Mouse (Mus musculus) hindbrain, embryonic 11.5 days (tissue): Measurements from ENCODE around the gene Cdk13. TPM values are rescaled to one million over a fixed set of nuclear protein-coding genes. Genes with fewer than 3 reads are reported as not detected.

Source experiments
- ATAC-seq: fragments of 200-750 bp; cut with Nextera tagmentation; 2 replicates; pipeline ENCODE4 v1.8.0; 2017; ENCODE audit warnings: mild to moderate bottlenecking, moderate TSS enrichment, moderate library complexity; ENCODE audit not compliant: low FRiP score
- DNase-seq: peaks from one replicate; pipeline ENCODE4 v3.0.0-alpha.2; 2015; ENCODE audit warnings: low spot score
- H3K27ac ChIP-seq: fragments of 300-500 bp; sonication (generic); 2 replicates; pipeline ENCODE4 v1.5.1; 2014; ENCODE audit warnings: mild to moderate bottlenecking, low read depth, low read length
- H3K27me3 ChIP-seq: fragments of 300-500 bp; sonication (generic); 2 replicates; pipeline ENCODE4 v1.6.1; 2014; ENCODE audit warnings: mild to moderate bottlenecking, low read length, moderate library complexity, mixed read lengths; ENCODE audit not compliant: control insufficient read depth, insufficient read depth
- H3K36me3 ChIP-seq: fragments of 300-500 bp; sonication (generic); 2 replicates; pipeline ENCODE4 v1.6.1; 2014; ENCODE audit warnings: mild to moderate bottlenecking, low read length, moderate library complexity, mixed read lengths; ENCODE audit not compliant: control insufficient read depth, insufficient read depth
- H3K4me1 ChIP-seq: fragments of 300-500 bp; sonication (generic); replicated peaks from 2 replicates; pipeline ENCODE4 v1.6.1; 2014; ENCODE audit warnings: low read length, mixed read lengths; ENCODE audit not compliant: control insufficient read depth, insufficient read depth
- H3K4me2 ChIP-seq: fragments of 300-500 bp; sonication (generic); replicated peaks from 2 replicates; pipeline ENCODE4 v1.6.1; 2014; ENCODE audit warnings: mild to moderate bottlenecking, low read depth, low read length
- H3K4me3 ChIP-seq: fragments of 300-500 bp; sonication (generic); 2 replicates; pipeline ENCODE4 v1.5.1; 2014; ENCODE audit warnings: low read depth, low read length
- H3K9ac ChIP-seq: fragments of 300-500 bp; sonication (generic); 2 replicates; pipeline ENCODE4 v1.6.1; 2014; ENCODE audit warnings: low read depth, low read length
- H3K9me3 ChIP-seq: fragments of 300-500 bp; sonication (generic); 2 replicates; pipeline ENCODE4 v1.6.1; 2016; ENCODE audit warnings: low read length; ENCODE audit not compliant: control insufficient read depth
- WGBS: fragments of 180-500 bp; shearing (Covaris S2); extraction: QIAGEN DNeasy Blood & Tissue Kit; methylation state at CpG from one replicate; pipeline ENCODE4 v1.1.7; 2014; 5-methylcytosine and 5-hydroxymethylcytosine counted together
- microRNA counts: library from miRNA; unstranded; fragments of <30 nt; microRNA quantifications from one replicate; lab custom pipeline; 2015
- polyA plus RNA-seq: library from polyadenylated mRNA; unstranded; fragments of >200 nt; fragmentation: Nextera tagmentation; extraction: Ambion mirVana; gene quantifications from 2 replicates; pipeline ENCODE4 v1.2.1, GENCODE M21; 2014

Cdk13 gene
- polyA plus RNA-seq, 1 experiment from 2014 or later = 27.5 TPM

DNA sequence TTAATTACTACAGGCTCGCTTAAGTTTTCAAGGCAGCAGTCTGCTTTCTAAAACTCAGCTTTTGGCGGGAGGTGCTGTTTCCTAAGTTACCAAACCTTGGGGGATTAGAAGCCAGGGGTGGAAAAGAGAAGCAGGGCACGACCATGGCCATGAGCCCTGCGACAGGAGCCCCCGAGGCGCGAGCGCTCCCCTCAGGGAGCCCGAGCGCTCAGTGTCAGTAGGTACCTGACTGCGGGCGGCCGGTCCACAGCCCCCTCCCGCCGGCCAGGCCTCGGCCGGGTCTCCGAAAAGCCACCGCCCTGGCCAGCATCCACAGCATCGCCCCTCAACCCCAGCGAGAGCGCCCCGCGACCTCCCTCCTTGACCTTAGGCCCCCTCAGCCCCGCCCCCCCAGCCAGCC, 110.5 kb downstream of the Cdk13 start:
- under 1% methylated on average over 18 of the region's 25 CpGs for WGBS
- Histone ChIP-seq H3K4me1 (no peaks in the 10 kb centered on the region), H3K27ac (peak overlapping the region; percentile 47; the same call in 1 of the 2 replicates)

GRCm38 (mm10) chr13:17693816-17694215, 111.1 kb downstream of the Cdk13 start:
- Histone ChIP-seq H3K9me3 (no peaks in the 10 kb centered on the region), H3K27ac (no peak overlapping the region), H3K4me1 (no peaks in the 10 kb centered on the region), H3K4me3 (no peak overlapping the region), H3K27me3 (no peaks in the 10 kb centered on the region), H3K9ac (no peak overlapping the region), H3K4me2 (no peak overlapping the region), H3K36me3 (no peaks in the 10 kb centered on the region)
- WGBS = 70% methylated on average over 5 of the region's 5 CpGs
- peak; percentile 4 for DNase-seq
- ATAC-seq = no peak

More for the DNA sequence above, 110.5 kb downstream of the Cdk13 start:
- Histone ChIP-seq H3K4me3 (peak overlapping the region; percentile 79), H3K9me3 (no peaks in the 10 kb centered on the region), H3K9ac (peak overlapping the region; percentile 65), H3K4me2 (peak overlapping the region; percentile 52), H3K36me3 (no peaks in the 10 kb centered on the region), H3K27me3 (no peaks in the 10 kb centered on the region)
- DNase-seq (no peak), ATAC-seq (peak; percentile 90)

- Histone ChIP-seq H3K4me3 (no peak overlapping the region), H3K4me1 (no peaks in the 10 kb centered on the region), H3K9ac (no peak overlapping the region), H3K36me3 (no peaks in the 10 kb centered on the region), H3K4me2 (no peak overlapping the region), H3K9me3 (no peaks in the 10 kb centered on the region), H3K27ac (no peak overlapping the region), H3K27me3 (no peaks in the 10 kb centered on the region)
- DNase-seq = no peak
- ATAC-seq = no peak
- WGBS = 71% methylated on average over 1 of the region's 1 CpGs
Observed at GRCm38 (mm10) chr13:17691436-17691835, 113.5 kb downstream of the Cdk13 start.

DNA sequence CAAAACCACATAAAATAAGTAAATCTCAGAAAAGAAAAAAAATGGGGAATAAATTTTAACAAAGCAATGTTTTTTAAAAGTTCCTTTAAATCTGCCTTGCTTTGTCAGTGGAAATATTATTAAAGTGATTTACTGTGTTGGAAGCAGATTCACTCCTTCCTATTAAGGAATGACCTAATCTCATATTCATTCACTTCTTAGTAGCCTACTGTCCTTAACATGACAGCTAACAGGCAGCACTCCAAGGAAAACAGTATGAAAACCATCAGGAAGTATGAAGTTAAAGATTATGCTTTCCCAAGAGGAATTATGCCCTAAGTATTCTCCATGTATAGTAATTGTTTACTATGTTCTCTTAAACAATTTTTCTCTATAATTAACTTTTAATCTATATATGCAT, 114.2 kb downstream of the Cdk13 start:
- DNase-seq (no peak), ATAC-seq (no peak)
- Histone ChIP-seq H3K4me1 (no peaks in the 10 kb centered on the region), H3K9ac (no peak overlapping the region), H3K27ac (no peak overlapping the region), H3K36me3 (no peaks in the 10 kb centered on the region), H3K4me3 (no peak overlapping the region), H3K9me3 (no peaks in the 10 kb centered on the region), H3K4me2 (no peak overlapping the region), H3K27me3 (no peaks in the 10 kb centered on the region)

- DNase-seq (no peak), ATAC-seq (no peak)
- Histone ChIP-seq H3K4me3 (no peak overlapping the region), H3K4me2 (no peak overlapping the region), H3K27me3 (no peaks in the 10 kb centered on the region), H3K4me1 (no peaks in the 10 kb centered on the region), H3K9ac (no peak overlapping the region), H3K27ac (no peak overlapping the region), H3K36me3 (no peaks in the 10 kb centered on the region), H3K9me3 (no peaks in the 10 kb centered on the region)
Observed at GRCm38 (mm10) chr13:17689461-17689860, 115.4 kb downstream of the Cdk13 start.

DNA sequence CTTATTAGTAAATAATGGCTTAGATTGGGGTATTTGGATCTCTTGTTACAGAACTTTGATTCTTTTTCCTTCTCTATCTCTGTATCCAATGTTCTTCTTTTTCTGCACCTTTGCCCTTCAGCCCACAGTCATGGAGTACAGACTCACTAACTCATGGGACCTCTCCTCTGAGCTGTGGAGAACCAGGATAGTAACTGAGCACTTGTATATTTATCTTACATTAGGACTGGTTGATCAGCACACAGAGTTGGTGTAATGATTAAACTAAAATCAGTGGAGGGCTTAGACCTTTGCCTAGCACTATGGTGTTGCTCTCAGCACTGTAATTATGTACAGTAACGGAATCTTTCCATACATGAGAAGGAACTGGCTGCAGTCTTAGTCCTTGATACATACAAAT, 133.8 kb downstream of the Cdk13 start:
- Histone ChIP-seq H3K27ac (no peak overlapping the region), H3K9ac (no peak overlapping the region), H3K36me3 (no peaks in the 10 kb centered on the region), H3K4me3 (no peak overlapping the region), H3K4me2 (no peak overlapping the region), H3K27me3 (no peaks in the 10 kb centered on the region), H3K4me1 (no peaks in the 10 kb centered on the region), H3K9me3 (no peaks in the 10 kb centered on the region)
- no peak for ATAC-seq
- DNase-seq = no peak
- WGBS = 81% methylated on average over 1 of the region's 1 CpGs

- no peaks in the 10 kb centered on the region for H3K36me3 ChIP-seq
- no peak overlapping the region for H3K4me3 ChIP-seq
- H3K4me1 ChIP-seq = no peaks in the 10 kb centered on the region
- no peak overlapping the region for H3K4me2 ChIP-seq
- ATAC-seq (no peak), DNase-seq (no peak)
- no peaks in the 10 kb centered on the region for H3K9me3 ChIP-seq
- WGBS = 95% methylated on average over 1 of the region's 1 CpGs
- no peak overlapping the region for H3K27ac ChIP-seq
- H3K27me3 ChIP-seq = no peaks in the 10 kb centered on the region
- H3K9ac ChIP-seq = no peak overlapping the region
Observed at GRCm38 (mm10) chr13:17667380-17667779, 137.5 kb downstream of the Cdk13 start.

MicroRNA genes within 50 kb of the gene (microRNA counts, 519-probe panel; counts per million panel counts)
- microRNA mmu-miR-466i (lab: Ali Mortazavi, UCI) = not detected

Other genes starting within 250 kb of the Cdk13 start
- gene Mplkip, start 109.9 kb downstream of the Cdk13 start, polyA plus RNA-seq = 55.5 and 56.9 TPM in 2 replicates
- 3.2 and 3.3 TPM in 2 replicates for gene Sugct, start 109.5 kb downstream of the Cdk13 start, polyA plus RNA-seq
- gene Rala, start 139.1 kb upstream of the Cdk13 start, polyA plus RNA-seq = 147 and 156 TPM in 2 replicates
- 97.4 and 105 TPM in 2 replicates for gene Yae1d1, start 188.3 kb upstream of the Cdk13 start, polyA plus RNA-seq